Mouse (Mus musculus) midbrain, embryonic 12.5 days (tissue): Measurements from ENCODE around the gene Vdr. TPM values are rescaled to one million over a fixed set of nuclear protein-coding genes. Genes with fewer than 3 reads are reported as not detected.

Experiments used
- ATAC-seq: fragments of 200-750 bp; cut with Nextera tagmentation; 2 replicates; pipeline ENCODE4 v1.8.0; 2017; ENCODE audit warnings: low read depth, moderate TSS enrichment, moderate library complexity; ENCODE audit not compliant: low FRiP score
- H3K27ac ChIP-seq: fragments of 300-500 bp; sonication (generic); replicated peaks from 2 replicates; pipeline ENCODE4 v1.5.1; 2016; ENCODE audit warnings: mild to moderate bottlenecking
- H3K27me3 ChIP-seq: fragments of 300-500 bp; sonication (generic); 2 replicates; pipeline ENCODE4 v1.6.1; 2016; ENCODE audit warnings: mild to moderate bottlenecking
- H3K36me3 ChIP-seq: fragments of 300-500 bp; sonication (generic); 2 replicates; pipeline ENCODE4 v1.6.1; 2016
- H3K4me1 ChIP-seq: fragments of 300-500 bp; sonication (generic); 2 replicates; pipeline ENCODE4 v1.6.1; 2016
- H3K4me2 ChIP-seq: fragments of 300-500 bp; sonication (generic); replicated peaks from 2 replicates; pipeline ENCODE4 v1.6.1; 2016; ENCODE audit warnings: mild to moderate bottlenecking, moderate library complexity
- H3K4me3 ChIP-seq: fragments of 300-500 bp; sonication (generic); 2 replicates; pipeline ENCODE4 v1.5.1; 2016; ENCODE audit warnings: mild to moderate bottlenecking
- H3K9ac ChIP-seq: fragments of 300-500 bp; sonication (generic); replicated peaks from 2 replicates; pipeline ENCODE4 v1.6.1; 2016; ENCODE audit warnings: mild to moderate bottlenecking, moderate library complexity
- H3K9me3 ChIP-seq: fragments of 300-500 bp; sonication (generic); 2 replicates; pipeline ENCODE4 v1.6.1; 2016; ENCODE audit warnings: mild to moderate bottlenecking
- WGBS: fragments of 180-500 bp; shearing (Covaris S2); methylation state at CpG from one replicate; pipeline ENCODE4 v1.1.7; 2016; 5-methylcytosine and 5-hydroxymethylcytosine counted together
- polyA plus RNA-seq: library from polyadenylated mRNA; unstranded; fragments of >200 nt; fragmentation: Nextera tagmentation; extraction: Ambion mirVana; gene quantifications from 2 replicates; pipeline ENCODE4 v1.2.1, GENCODE M21; 2016

Vdr gene
- polyA plus RNA-seq, 1 experiment from 2014 or later: 0.24 TPM

GRCm38 (mm10) chr15:97831242-97831986, 79.0 kb downstream of the Vdr start:
- Histone ChIP-seq H3K9me3 (no peaks in the 10 kb centered on the region), H3K27me3 (peaks cover 20% of the 10 kb centered on the region), H3K4me1 (peaks cover 42% of the 10 kb centered on the region), H3K4me3 (peak overlapping the region; percentile 96), H3K4me2 (peak overlapping the region; percentile 67), H3K27ac (peak overlapping the region; percentile 94), H3K36me3 (no peaks in the 10 kb centered on the region), H3K9ac (peak overlapping the region; percentile 98)
- ATAC-seq: peak; percentile 90
- under 1% methylated on average over 58 of the region's 84 CpGs for WGBS

GRCm38 (mm10) chr15:97830788-97831241, 79.6 kb downstream of the Vdr start:
- under 1% methylated on average over 36 of the region's 39 CpGs for WGBS
- peak; percentile 61 for ATAC-seq
- Histone ChIP-seq H3K36me3 (no peaks in the 10 kb centered on the region), H3K4me1 (peaks cover 48% of the 10 kb centered on the region), H3K4me3 (peak overlapping the region; percentile 96), H3K27me3 (peaks cover 20% of the 10 kb centered on the region), H3K27ac (peak overlapping the region; percentile 94), H3K9ac (peak overlapping the region; percentile 98), H3K4me2 (peak overlapping the region; percentile 67), H3K9me3 (no peaks in the 10 kb centered on the region)

GRCm38 (mm10) chr15:97830253-97830787, 80.1 kb downstream of the Vdr start:
- Histone ChIP-seq H3K4me1 (peaks cover 53% of the 10 kb centered on the region), H3K4me3 (peak overlapping the region; percentile 96), H3K36me3 (no peaks in the 10 kb centered on the region), H3K27me3 (peaks cover 25% of the 10 kb centered on the region), H3K4me2 (peak overlapping the region; percentile 67), H3K9ac (peak overlapping the region; percentile 98), H3K9me3 (no peaks in the 10 kb centered on the region), H3K27ac (peak overlapping the region; percentile 94)
- no peak for ATAC-seq
- 9% methylated on average over 12 of the region's 12 CpGs for WGBS

GRCm38 (mm10) chr15:97829432-97829831, 81.0 kb downstream of the Vdr start:
- no peak for ATAC-seq
- 59% methylated on average over 2 of the region's 2 CpGs for WGBS
- peak overlapping the region; percentile 96 for H3K4me3 ChIP-seq

GRCm38 (mm10) chr15:97828901-97829338, 81.5 kb downstream of the Vdr start:
- ATAC-seq: no peak
- peaks cover 65% of the 10 kb centered on the region for H3K4me1 ChIP-seq
- no peak overlapping the region for H3K27ac ChIP-seq
- H3K9me3 ChIP-seq: no peaks in the 10 kb centered on the region
- no peaks in the 10 kb centered on the region for H3K36me3 ChIP-seq
- peak overlapping the region; percentile 67 for H3K4me2 ChIP-seq
- no peak overlapping the region for H3K9ac ChIP-seq
- peaks cover 27% of the 10 kb centered on the region for H3K27me3 ChIP-seq
- H3K4me3 ChIP-seq: no peak overlapping the region
- 65% methylated on average over 5 of the region's 5 CpGs for WGBS

More at GRCm38 (mm10) chr15:97829432-97829831, 81.0 kb downstream of the Vdr start:
- peaks cover 30% of the 10 kb centered on the region for H3K27me3 ChIP-seq
- H3K4me2 ChIP-seq: peak overlapping the region; percentile 67
- peaks cover 60% of the 10 kb centered on the region for H3K4me1 ChIP-seq
- H3K36me3 ChIP-seq: no peaks in the 10 kb centered on the region
- no peaks in the 10 kb centered on the region for H3K9me3 ChIP-seq
- peak overlapping the region; percentile 28; the same call in 1 of the 2 replicates for H3K9ac ChIP-seq
- no peak overlapping the region for H3K27ac ChIP-seq

- peak overlapping the region; percentile 26 for H3K4me2 ChIP-seq
- H3K9me3 ChIP-seq: no peaks in the 10 kb centered on the region
- H3K9ac ChIP-seq: 0 out of 2 replicates have a peak overlapping the region, but pooled peaks have one; percentile 31
- H3K4me3 ChIP-seq: no peak overlapping the region
- peaks cover 71% of the 10 kb centered on the region for H3K4me1 ChIP-seq
- WGBS: 66% methylated on average over 6 of the region's 6 CpGs
- H3K27me3 ChIP-seq: peaks cover 21% of the 10 kb centered on the region
- ATAC-seq: no peak
- H3K27ac ChIP-seq: peak overlapping the region; percentile 17; the same call in 1 of the 2 replicates
- no peaks in the 10 kb centered on the region for H3K36me3 ChIP-seq
These were observed 82.1 kb downstream of the Vdr start for GRCm38 (mm10) chr15:97828221-97828842.

- H3K27ac ChIP-seq: no peak overlapping the region
- no peak overlapping the region for H3K4me3 ChIP-seq
- WGBS: 88% methylated on average over 8 of the region's 8 CpGs
- H3K9ac ChIP-seq: no peak overlapping the region
- H3K4me1 ChIP-seq: peaks cover 78% of the 10 kb centered on the region
- peaks cover 20% of the 10 kb centered on the region; the same call in 1 of the 2 replicates for H3K27me3 ChIP-seq
- no peaks in the 10 kb centered on the region for H3K36me3 ChIP-seq
- H3K9me3 ChIP-seq: no peaks in the 10 kb centered on the region
- H3K4me2 ChIP-seq: 0 out of 2 replicates have a peak overlapping the region, but pooled peaks have one; percentile 6
- ATAC-seq: no peak
These were observed 83.0 kb downstream of the Vdr start for GRCm38 (mm10) chr15:97827401-97827800.

GRCm38 (mm10) chr15:97826588-97827261, 83.7 kb downstream of the Vdr start:
- H3K9me3 ChIP-seq: no peaks in the 10 kb centered on the region
- no peak for ATAC-seq
- H3K27me3 ChIP-seq: peaks cover 16% of the 10 kb centered on the region; the same call in 1 of the 2 replicates
- no peak overlapping the region for H3K4me2 ChIP-seq
- H3K4me1 ChIP-seq: peaks cover 76% of the 10 kb centered on the region
- H3K9ac ChIP-seq: no peak overlapping the region
- H3K36me3 ChIP-seq: no peaks in the 10 kb centered on the region
- 74% methylated on average over 5 of the region's 5 CpGs for WGBS
- H3K27ac ChIP-seq: no peak overlapping the region
- H3K4me3 ChIP-seq: no peak overlapping the region

- Histone ChIP-seq H3K9me3 (no peaks in the 10 kb centered on the region), H3K27me3 (peaks cover 16% of the 10 kb centered on the region; the same call in 1 of the 2 replicates), H3K36me3 (no peaks in the 10 kb centered on the region), H3K27ac (0 out of 2 replicates have a peak overlapping the region, but pooled peaks have one; percentile 32), H3K9ac (0 out of 2 replicates have a peak overlapping the region, but pooled peaks have one; percentile 20), H3K4me1 (peaks cover 82% of the 10 kb centered on the region), H3K4me3 (no peak overlapping the region), H3K4me2 (peak overlapping the region; percentile 34; the same call in 1 of the 2 replicates)
- WGBS: 34% methylated on average over 12 of the region's 12 CpGs
- ATAC-seq: no peak
These were observed 84.4 kb downstream of the Vdr start for GRCm38 (mm10) chr15:97825941-97826587.

GRCm38 (mm10) chr15:97825071-97825940, 85.1 kb downstream of the Vdr start:
- peaks cover 16% of the 10 kb centered on the region; the same call in 1 of the 2 replicates for H3K27me3 ChIP-seq
- H3K4me3 ChIP-seq: peak overlapping the region; percentile 10; the same call in 1 of the 2 replicates
- peaks cover 80% of the 10 kb centered on the region for H3K4me1 ChIP-seq
- no peaks in the 10 kb centered on the region for H3K9me3 ChIP-seq
- peak overlapping the region; percentile 34 for H3K4me2 ChIP-seq
- peak overlapping the region; percentile 20; the same call in 1 of the 2 replicates for H3K9ac ChIP-seq
- 9% methylated on average over 29 of the region's 29 CpGs for WGBS
- 0 out of 2 replicates have a peak overlapping the region, but pooled peaks have one; percentile 32 for H3K27ac ChIP-seq
- no peak for ATAC-seq
- H3K36me3 ChIP-seq: peaks cover 5% of the 10 kb centered on the region; the same call in 1 of the 2 replicates
